Mouse (Mus musculus) thymus, adult 2 months (tissue): ENCODE results near the gene Ninj2.

Experiments used
- CTCF ChIP-seq: fragments of 200-500 bp; IDR thresholded peaks from 2 replicates; pipeline ENCODE4 v1.5.1; 2012; ENCODE audit warnings: mild to moderate bottlenecking, control low read depth, low read length, moderate library complexity, borderline replicate concordance; ENCODE audit not compliant: control insufficient read depth, poor library complexity, insufficient read depth; ENCODE audit errors: extremely low read depth
- POLR2A ChIP-seq: fragments of 200-500 bp; IDR thresholded peaks from 2 replicates; pipeline ENCODE4 v1.6.1; 2012; ENCODE audit warnings: mild to moderate bottlenecking, low read length, control low read depth, moderate library complexity; ENCODE audit not compliant: control insufficient read depth, poor library complexity, insufficient read depth; ENCODE audit errors: extremely low read depth

DNA sequence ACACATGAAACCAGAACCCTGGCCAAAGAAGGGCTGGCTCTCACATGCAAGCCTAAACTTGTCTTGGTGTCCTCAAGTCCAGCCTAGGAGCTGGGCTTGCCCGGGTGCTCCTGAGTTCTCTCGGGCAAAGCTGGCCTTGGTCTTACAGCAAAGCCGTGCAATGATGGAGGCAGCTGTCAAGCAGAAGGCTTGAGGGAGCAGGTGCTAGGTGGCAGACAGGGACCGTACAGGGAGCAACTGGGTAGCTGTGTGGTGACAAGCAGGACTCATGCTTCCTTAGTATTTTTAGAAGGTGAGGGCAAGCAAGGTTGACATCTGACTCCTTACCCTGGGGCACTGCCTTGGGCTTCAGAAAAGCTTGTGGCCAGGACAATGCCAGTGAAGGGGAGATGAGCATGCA is 90.6 kb downstream of the Ninj2 start:
- no peak for TF ChIP-seq POLR2A
- no peak for TF ChIP-seq CTCF
